Mouse (Mus musculus): ENCODE measurements around the gene Gpr183. TPM values are rescaled to one million over a fixed set of nuclear protein-coding genes. Genes with fewer than 3 reads are reported as not detected.

The Gpr183 gene
- polyA plus RNA-seq, 1 experiment from 2014 or later = 5.5 TPM

DNA sequence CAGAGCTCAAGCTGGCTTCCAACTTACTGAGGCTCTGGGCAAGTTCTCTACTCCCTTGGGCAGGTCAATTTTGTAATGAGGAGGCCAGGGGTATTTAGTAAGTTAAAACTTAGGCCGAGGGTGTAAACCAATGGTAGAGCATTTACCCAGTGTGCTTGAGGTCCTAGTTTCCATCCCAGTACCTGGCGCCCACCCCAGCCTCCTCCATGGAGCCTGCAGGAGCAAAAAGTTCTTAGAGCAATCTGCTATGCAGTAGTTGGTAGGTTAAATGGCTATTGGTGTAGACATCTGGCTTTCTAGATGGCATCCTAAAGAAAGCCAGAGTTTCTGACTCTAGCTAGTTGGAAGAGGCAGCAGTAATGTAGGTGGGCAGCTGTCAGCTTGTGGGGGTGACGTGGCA is 15.6 kb downstream of the Gpr183 start:
- Histone ChIP-seq H3K27me3 (ENCODE audit: control insufficient read depth, insufficient read depth, low read length) (no peaks in the 10 kb centered on the region), H3K9me3 (ENCODE audit: control insufficient read depth, low read depth, low read length) (no peaks in the 10 kb centered on the region), H3K4me3 (ENCODE audit: low read depth, low read length) (no peak overlapping the region), H3K27ac (ENCODE audit: low read length) (no peak overlapping the region), H3K4me2 (replicated peaks; ENCODE audit: low read depth, low read length) (no peak overlapping the region), H3K4me1 (ENCODE audit: control insufficient read depth, insufficient read depth, low read length) (no peaks in the 10 kb centered on the region), H3K36me3 (ENCODE audit: control insufficient read depth, insufficient read depth, low read length) (no peaks in the 10 kb centered on the region), H3K9ac (replicated peaks; ENCODE audit: low read depth, low read length) (no peak overlapping the region)
- ATAC-seq (ENCODE audit: insufficient number of reproducible peaks, insufficient read depth, low FRiP score, low read depth) = no peak
- WGBS = 92% methylated on average over 3 of the region's 3 CpGs

DNA sequence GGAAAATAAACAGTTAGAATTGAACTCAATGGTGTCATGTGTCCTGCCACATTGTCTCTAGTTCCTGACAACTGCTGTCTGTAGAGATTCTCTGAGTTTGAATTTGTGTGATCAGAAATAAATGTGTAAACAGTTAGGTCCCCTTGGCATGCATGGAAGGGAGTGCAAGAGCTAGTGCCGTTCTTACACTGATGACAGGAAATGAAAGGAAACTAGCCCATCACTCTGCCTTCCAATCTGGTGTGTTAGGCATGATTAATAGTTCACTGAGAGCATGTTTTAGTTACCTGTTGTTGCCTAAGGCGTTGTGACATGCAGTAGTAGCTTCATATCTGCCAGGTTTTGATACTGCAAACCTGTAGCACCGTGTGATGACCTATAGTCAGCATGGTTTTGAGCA is 17.0 kb downstream of the Gpr183 start:
- Histone ChIP-seq H3K4me2 (replicated peaks; ENCODE audit: low read depth, low read length) (no peak overlapping the region), H3K36me3 (ENCODE audit: control insufficient read depth, insufficient read depth, low read length) (no peaks in the 10 kb centered on the region), H3K9me3 (ENCODE audit: control insufficient read depth, low read depth, low read length) (no peaks in the 10 kb centered on the region), H3K9ac (replicated peaks; ENCODE audit: low read depth, low read length) (no peak overlapping the region), H3K4me1 (ENCODE audit: control insufficient read depth, insufficient read depth, low read length) (no peaks in the 10 kb centered on the region), H3K27me3 (ENCODE audit: control insufficient read depth, insufficient read depth, low read length) (no peaks in the 10 kb centered on the region), H3K4me3 (ENCODE audit: low read depth, low read length) (no peak overlapping the region), H3K27ac (ENCODE audit: low read length) (no peak overlapping the region)
- WGBS = 76% methylated on average over 3 of the region's 3 CpGs
- ATAC-seq (ENCODE audit: insufficient number of reproducible peaks, insufficient read depth, low FRiP score, low read depth) = no peak

DNA sequence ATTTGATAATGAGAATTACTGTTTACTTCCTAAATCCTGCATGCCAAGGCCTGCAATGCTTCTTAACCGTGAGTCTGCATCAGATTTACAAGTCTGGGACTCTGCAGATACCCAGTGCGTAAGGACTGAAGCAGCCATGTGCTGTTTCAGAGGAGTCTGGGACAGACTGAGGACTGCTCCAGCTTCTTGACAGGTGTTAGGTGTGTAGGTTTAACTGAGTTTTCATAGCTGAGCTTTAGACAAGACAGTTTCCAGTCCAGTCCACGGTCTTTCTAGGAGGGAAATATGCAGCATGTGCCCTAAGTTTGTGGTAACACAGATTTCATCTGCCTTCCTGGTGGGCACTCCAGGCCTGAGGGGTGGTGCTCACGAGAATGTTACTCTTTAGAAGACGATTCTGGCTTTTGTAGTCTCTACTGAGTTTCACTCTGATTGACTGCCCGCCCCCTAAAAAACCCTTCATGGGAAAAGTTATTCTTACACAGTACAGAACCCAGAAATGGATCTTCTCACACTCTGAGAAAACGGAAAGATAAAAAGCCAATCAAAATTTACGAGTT is 17.7 kb downstream of the Gpr183 start:
- Histone ChIP-seq H3K9me3 (ENCODE audit: control insufficient read depth, low read depth, low read length) (no peaks in the 10 kb centered on the region), H3K27me3 (ENCODE audit: control insufficient read depth, insufficient read depth, low read length) (no peaks in the 10 kb centered on the region), H3K4me3 (ENCODE audit: low read depth, low read length) (no peak overlapping the region), H3K4me1 (ENCODE audit: control insufficient read depth, insufficient read depth, low read length) (no peaks in the 10 kb centered on the region), H3K27ac (ENCODE audit: low read length) (peak overlapping the region; percentile 77; the same call in 1 of the 2 replicates), H3K9ac (replicated peaks; ENCODE audit: low read depth, low read length) (no peak overlapping the region), H3K4me2 (replicated peaks; ENCODE audit: low read depth, low read length) (no peak overlapping the region), H3K36me3 (ENCODE audit: control insufficient read depth, insufficient read depth, low read length) (no peaks in the 10 kb centered on the region)
- ATAC-seq (ENCODE audit: insufficient number of reproducible peaks, insufficient read depth, low FRiP score, low read depth) = no peak
- WGBS = 53% methylated on average over 8 of the region's 8 CpGs

DNA sequence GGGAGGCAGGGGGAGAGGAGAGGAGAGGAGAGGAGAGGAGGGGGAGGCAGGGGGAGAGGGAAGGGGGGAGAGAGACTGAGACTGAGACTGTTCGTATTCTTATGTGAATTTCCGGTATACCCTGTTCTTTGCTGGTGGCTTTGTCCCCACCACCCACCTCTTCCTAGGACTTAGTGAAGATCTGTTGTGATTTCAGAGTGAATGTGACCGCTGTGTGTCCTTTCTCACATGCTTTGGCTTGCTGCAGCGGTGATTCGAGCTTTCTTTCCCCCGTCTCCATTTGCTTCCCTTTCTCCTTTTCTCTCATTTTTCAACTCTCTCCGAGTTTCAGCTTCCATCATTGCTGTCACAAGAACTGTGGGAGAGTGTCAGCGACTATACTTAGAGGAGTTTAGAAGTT is 18.3 kb downstream of the Gpr183 start:
- Histone ChIP-seq H3K9me3 (ENCODE audit: control insufficient read depth, low read depth, low read length) (no peaks in the 10 kb centered on the region), H3K4me2 (replicated peaks; ENCODE audit: low read depth, low read length) (no peak overlapping the region), H3K27ac (ENCODE audit: low read length) (peak overlapping the region; percentile 77; the same call in 1 of the 2 replicates), H3K4me1 (ENCODE audit: control insufficient read depth, insufficient read depth, low read length) (no peaks in the 10 kb centered on the region), H3K4me3 (ENCODE audit: low read depth, low read length) (no peak overlapping the region), H3K9ac (replicated peaks; ENCODE audit: low read depth, low read length) (no peak overlapping the region), H3K27me3 (ENCODE audit: control insufficient read depth, insufficient read depth, low read length) (no peaks in the 10 kb centered on the region), H3K36me3 (ENCODE audit: control insufficient read depth, insufficient read depth, low read length) (no peaks in the 10 kb centered on the region)
- 28% methylated on average over 8 of the region's 8 CpGs for WGBS
- no peak for ATAC-seq (ENCODE audit: insufficient number of reproducible peaks, insufficient read depth, low FRiP score, low read depth)

DNA sequence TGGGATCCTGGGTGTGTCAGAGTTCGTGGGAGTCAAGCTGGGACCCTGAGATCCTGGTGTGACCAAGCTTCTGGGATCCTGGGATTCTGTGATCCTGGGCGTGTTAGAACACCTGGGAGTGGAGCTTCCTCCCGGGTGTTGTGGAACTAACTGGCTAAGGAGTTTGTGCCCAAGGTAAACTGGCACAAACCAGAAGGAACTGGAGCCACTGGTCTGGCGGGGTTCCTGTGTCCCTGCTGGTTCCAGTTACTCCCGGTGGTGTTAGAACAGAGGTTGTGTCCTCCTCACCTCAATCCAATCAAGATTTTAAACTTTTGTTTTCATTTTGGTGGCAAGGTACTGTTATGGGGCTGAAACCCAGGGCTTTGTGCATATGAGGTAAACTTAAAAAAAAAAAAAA is 18.9 kb downstream of the Gpr183 start:
- Histone ChIP-seq H3K27me3 (ENCODE audit: control insufficient read depth, insufficient read depth, low read length) (no peaks in the 10 kb centered on the region), H3K9me3 (ENCODE audit: control insufficient read depth, low read depth, low read length) (no peaks in the 10 kb centered on the region), H3K4me3 (ENCODE audit: low read depth, low read length) (no peak overlapping the region), H3K27ac (ENCODE audit: low read length) (no peak overlapping the region), H3K4me2 (replicated peaks; ENCODE audit: low read depth, low read length) (no peak overlapping the region), H3K9ac (replicated peaks; ENCODE audit: low read depth, low read length) (no peak overlapping the region), H3K4me1 (ENCODE audit: control insufficient read depth, insufficient read depth, low read length) (no peaks in the 10 kb centered on the region), H3K36me3 (ENCODE audit: control insufficient read depth, insufficient read depth, low read length) (no peaks in the 10 kb centered on the region)
- ATAC-seq (ENCODE audit: insufficient number of reproducible peaks, insufficient read depth, low FRiP score, low read depth) = no peak
- 76% methylated on average over 5 of the region's 5 CpGs for whole genome bisulfite sequencing

DNA sequence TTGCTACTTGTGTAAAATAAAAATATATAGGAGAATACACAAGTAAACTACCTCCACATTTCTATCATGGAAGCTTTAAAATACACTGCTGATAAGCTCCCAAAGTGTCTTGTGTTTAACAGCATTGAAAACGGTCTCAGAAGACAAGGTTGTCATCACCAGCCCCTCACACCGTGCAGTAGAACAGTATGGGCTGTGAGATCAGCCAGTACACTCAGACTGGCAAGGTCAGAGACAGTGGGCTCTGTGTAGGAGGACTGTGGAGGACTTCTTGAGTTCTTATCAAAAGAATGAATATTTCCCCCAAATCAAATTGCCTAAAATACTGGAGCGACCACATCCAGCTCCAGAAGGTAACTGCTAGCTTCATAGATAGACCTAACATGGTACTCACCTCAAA is 25.4 kb downstream of the Gpr183 start:
- 93% methylated on average over 3 of the region's 3 CpGs for WGBS
- H3K4me3 ChIP-seq (ENCODE audit: low read depth, low read length) = no peak overlapping the region
- H3K4me1 ChIP-seq (ENCODE audit: control insufficient read depth, insufficient read depth, low read length) = no peaks in the 10 kb centered on the region
- H3K36me3 ChIP-seq (ENCODE audit: control insufficient read depth, insufficient read depth, low read length) = no peaks in the 10 kb centered on the region
- ATAC-seq (ENCODE audit: insufficient number of reproducible peaks, insufficient read depth, low FRiP score, low read depth) = no peak
- no peaks in the 10 kb centered on the region for H3K27me3 ChIP-seq (ENCODE audit: control insufficient read depth, insufficient read depth, low read length)
- H3K9ac ChIP-seq (replicated peaks; ENCODE audit: low read depth, low read length) = no peak overlapping the region
- no peak overlapping the region for H3K4me2 ChIP-seq (replicated peaks; ENCODE audit: low read depth, low read length)
- H3K9me3 ChIP-seq (ENCODE audit: control insufficient read depth, low read depth, low read length) = no peaks in the 10 kb centered on the region
- no peak overlapping the region for H3K27ac ChIP-seq (ENCODE audit: low read length)

DNA sequence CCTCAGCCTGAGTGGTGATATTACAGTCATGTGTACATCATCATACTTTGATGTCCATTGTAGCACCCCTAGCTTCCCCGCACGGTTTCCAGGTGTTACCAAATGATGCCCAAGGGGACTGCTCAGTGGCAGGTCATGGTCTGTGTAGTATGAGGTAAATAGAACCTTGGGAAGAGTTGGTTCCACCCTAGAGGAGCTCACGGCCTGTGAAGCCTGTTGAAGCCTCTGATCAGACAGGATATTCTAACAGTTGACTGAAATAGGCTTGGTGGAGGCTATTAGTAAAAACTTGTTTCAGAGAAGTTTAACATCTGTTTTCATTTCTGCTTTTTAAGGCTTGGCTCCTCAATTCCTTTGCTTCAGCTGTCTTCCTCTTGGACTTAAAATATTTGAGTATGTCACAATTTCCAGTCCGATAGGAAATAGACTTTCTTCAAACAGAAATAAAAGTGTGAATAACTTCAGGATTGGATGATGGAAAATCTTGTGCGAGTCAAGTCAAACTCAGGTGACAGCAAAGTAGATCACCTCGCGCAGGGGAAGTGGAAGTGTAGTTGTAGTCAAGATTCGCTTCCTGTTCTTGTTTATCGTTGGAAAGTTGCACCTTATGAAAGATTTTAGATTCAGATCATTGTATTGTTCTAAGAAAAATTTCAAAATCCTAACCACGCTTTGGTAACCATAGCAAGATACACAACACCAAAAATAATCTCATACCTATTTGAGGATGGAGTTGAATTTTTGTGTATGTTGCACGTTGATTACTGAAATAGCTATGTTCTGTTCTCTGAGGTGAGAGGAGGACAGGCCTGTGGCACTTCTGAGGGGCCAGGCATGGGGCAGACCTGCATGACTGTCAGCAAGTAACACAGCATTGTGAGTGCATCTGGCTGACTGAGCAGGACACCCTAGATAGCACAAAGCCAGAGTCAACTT is 26.5 kb downstream of the Gpr183 start:
- ATAC-seq (ENCODE audit: insufficient number of reproducible peaks, insufficient read depth, low FRiP score, low read depth) = no peak
- no peaks in the 10 kb centered on the region for H3K4me1 ChIP-seq (ENCODE audit: control insufficient read depth, insufficient read depth, low read length)
- no peak overlapping the region for H3K27ac ChIP-seq (ENCODE audit: low read length)
- peaks cover 7% of the 10 kb centered on the region; the same call in 1 of the 2 replicates for H3K36me3 ChIP-seq (ENCODE audit: control insufficient read depth, insufficient read depth, low read length)
- 87% methylated on average over 11 of the region's 11 CpGs for WGBS
- H3K4me3 ChIP-seq (ENCODE audit: low read depth, low read length) = no peak overlapping the region
- H3K9ac ChIP-seq (replicated peaks; ENCODE audit: low read depth, low read length) = no peak overlapping the region
- H3K27me3 ChIP-seq (ENCODE audit: control insufficient read depth, insufficient read depth, low read length) = no peaks in the 10 kb centered on the region
- H3K9me3 ChIP-seq (ENCODE audit: control insufficient read depth, low read depth, low read length) = no peaks in the 10 kb centered on the region
- no peak overlapping the region for H3K4me2 ChIP-seq (replicated peaks; ENCODE audit: low read depth, low read length)

DNA sequence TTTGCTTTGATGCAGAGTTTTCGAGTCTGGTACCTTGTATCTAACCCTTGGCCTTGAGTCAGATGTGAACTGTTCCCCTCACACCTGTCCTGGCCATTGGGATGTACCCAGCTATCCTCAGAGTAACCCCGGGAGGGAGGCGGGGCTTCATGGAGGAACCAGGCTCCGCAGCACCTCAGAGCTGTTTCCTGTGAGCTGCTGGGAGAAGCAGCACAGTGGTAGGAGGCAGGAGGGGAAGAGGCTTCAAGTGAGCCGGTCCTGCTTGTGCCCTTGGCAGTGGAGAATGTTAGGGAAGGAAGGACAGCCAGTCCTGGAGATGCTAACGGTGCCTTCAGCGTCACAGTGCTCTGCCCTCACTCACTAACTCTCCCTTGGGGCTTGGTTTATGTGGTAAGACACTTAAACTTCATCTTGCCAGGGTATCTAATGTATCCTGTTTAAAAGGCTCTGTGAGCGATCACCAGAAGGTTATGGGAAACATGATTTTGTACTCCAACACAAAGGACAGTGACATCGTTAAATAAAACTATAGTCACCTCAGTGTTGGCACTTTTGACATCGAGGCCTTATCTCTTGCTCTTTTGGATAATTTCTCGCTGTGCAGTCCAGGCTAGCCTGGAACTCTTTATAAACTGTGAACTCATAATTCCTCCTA is 27.3 kb downstream of the Gpr183 start:
- no peak overlapping the region for H3K4me2 ChIP-seq (replicated peaks; ENCODE audit: low read depth, low read length)
- H3K27ac ChIP-seq (ENCODE audit: low read length) = no peak overlapping the region
- ATAC-seq (ENCODE audit: insufficient number of reproducible peaks, insufficient read depth, low FRiP score, low read depth) = no peak
- no peaks in the 10 kb centered on the region for H3K4me1 ChIP-seq (ENCODE audit: control insufficient read depth, insufficient read depth, low read length)
- no peak overlapping the region for H3K9ac ChIP-seq (replicated peaks; ENCODE audit: low read depth, low read length)
- 82% methylated on average over 11 of the region's 11 CpGs for WGBS
- H3K36me3 ChIP-seq (ENCODE audit: control insufficient read depth, insufficient read depth, low read length) = peaks cover 7% of the 10 kb centered on the region; the same call in 1 of the 2 replicates
- no peaks in the 10 kb centered on the region for H3K27me3 ChIP-seq (ENCODE audit: control insufficient read depth, insufficient read depth, low read length)
- H3K9me3 ChIP-seq (ENCODE audit: control insufficient read depth, low read depth, low read length) = no peaks in the 10 kb centered on the region
- H3K4me3 ChIP-seq (ENCODE audit: low read depth, low read length) = no peak overlapping the region

All from stomach, embryonic 14.5 days (tissue).